ENCODE assay signal across 9 mouse cellular contexts in genomic region chr8:15729075-15729474, GRCm38 (mm10).
DNase-seq lines count a peak whose midpoint lies in the region; ATAC-seq lines count a peak whose summit lies in the region.
"Had no signal": no experiment of that assay in that cellular context is flagged by ENCODE, and none has a peak within 500 bp of the region (broad histone marks: within the 10 kb centered on the region; RNA-seq: fewer than 3 reads in every experiment).

No protein-coding gene starts in this region.

- ATAC-seq in hindbrain, embryonic 13.5 days (ENCODE audit: low FRiP score) = no peak
- ATAC-seq in forebrain, embryonic 15.5 days (replicated peaks) = 0 out of 2 replicates have a peak, but pooled peaks have one; percentile 51
- ATAC-seq in kidney, embryonic 15.5 days (replicated peaks; ENCODE audit: low FRiP score) = peak; percentile 60; the same call in 1 of the 2 replicates

- H3K27ac ChIP-seq in hindbrain, embryonic 10.5 days = no peak overlapping the region
- no peak overlapping the region for H3K27ac ChIP-seq in hindbrain, embryonic 13.5 days
- H3K27ac ChIP-seq in forebrain, embryonic 15.5 days (replicated peaks) = no peak overlapping the region
- H3K27ac ChIP-seq in kidney, embryonic 15.5 days = no peak overlapping the region
- H3K27ac ChIP-seq in limb, embryonic 10.5 days = no peak overlapping the region

- H3K4me2 ChIP-seq in hindbrain, embryonic 13.5 days = no peak overlapping the region
- H3K4me2 ChIP-seq in forebrain, embryonic 15.5 days (replicated peaks) = no peak overlapping the region
- H3K4me2 ChIP-seq in kidney, embryonic 15.5 days = no peak overlapping the region

- DNase-seq in hindbrain, embryonic 10.5 days (ENCODE audit: low spot score) = peak; percentile 41
- DNase-seq in brain, embryonic 18.5 days (ENCODE audit: low read depth, low spot score) = peak; percentile 4
- peak; percentile 53 for DNase-seq in limb, embryonic 10.5 days (ENCODE audit: low spot score)
- DNase-seq in retina, postnatal 7 days (ENCODE audit: low read depth, low spot score) = peak; percentile 19
- DNase-seq in thymus, postnatal 25 days = no peak

- H3K9me3 ChIP-seq in hindbrain, embryonic 10.5 days = no peaks in the 10 kb centered on the region
- no peaks in the 10 kb centered on the region for H3K9me3 ChIP-seq in hindbrain, embryonic 13.5 days
- H3K9me3 ChIP-seq in forebrain, embryonic 15.5 days = no peaks in the 10 kb centered on the region
- H3K9me3 ChIP-seq in kidney, embryonic 15.5 days (replicated peaks) = no peaks in the 10 kb centered on the region
- no peaks in the 10 kb centered on the region for H3K9me3 ChIP-seq in limb, embryonic 10.5 days (replicated peaks)

- no peaks in the 10 kb centered on the region for H3K36me3 ChIP-seq in hindbrain, embryonic 10.5 days
- no peaks in the 10 kb centered on the region for H3K36me3 ChIP-seq in hindbrain, embryonic 13.5 days
- H3K36me3 ChIP-seq in forebrain, embryonic 15.5 days = no peaks in the 10 kb centered on the region
- H3K36me3 ChIP-seq in kidney, embryonic 15.5 days = no peaks in the 10 kb centered on the region
- H3K36me3 ChIP-seq in limb, embryonic 10.5 days = no peaks in the 10 kb centered on the region

- no peak overlapping the region for H3K9ac ChIP-seq in hindbrain, embryonic 13.5 days
- H3K9ac ChIP-seq in forebrain, embryonic 15.5 days (replicated peaks) = no peak overlapping the region
- no peak overlapping the region for H3K9ac ChIP-seq in kidney, embryonic 15.5 days

- H3K4me1 ChIP-seq in hindbrain, embryonic 10.5 days (replicated peaks) = no peaks in the 10 kb centered on the region
- H3K4me1 ChIP-seq in hindbrain, embryonic 13.5 days (replicated peaks) = no peaks in the 10 kb centered on the region
- H3K4me1 ChIP-seq in forebrain, embryonic 15.5 days = no peaks in the 10 kb centered on the region
- no peaks in the 10 kb centered on the region for H3K4me1 ChIP-seq in kidney, embryonic 15.5 days
- H3K4me1 ChIP-seq in limb, embryonic 10.5 days = no peaks in the 10 kb centered on the region

- WGBS in hindbrain, embryonic 10.5 days = 2% methylated on average over 1 of the region's 1 CpGs
- 5% methylated on average over 1 of the region's 1 CpGs for WGBS in hindbrain, embryonic 13.5 days
- 4% methylated on average over 1 of the region's 1 CpGs for WGBS in forebrain, embryonic 15.5 days
- WGBS in kidney, embryonic 15.5 days = 3% methylated on average over 1 of the region's 1 CpGs
- WGBS in limb, embryonic 10.5 days = 3% methylated on average over 1 of the region's 1 CpGs

- H3K27me3 ChIP-seq in hindbrain, embryonic 10.5 days (ENCODE audit: insufficient read depth, poor library complexity, severe bottlenecking) = no peaks in the 10 kb centered on the region
- no peaks in the 10 kb centered on the region for H3K27me3 ChIP-seq in hindbrain, embryonic 13.5 days
- no peaks in the 10 kb centered on the region for H3K27me3 ChIP-seq in forebrain, embryonic 15.5 days
- no peaks in the 10 kb centered on the region for H3K27me3 ChIP-seq in kidney, embryonic 15.5 days
- no peaks in the 10 kb centered on the region for H3K27me3 ChIP-seq in limb, embryonic 10.5 days (ENCODE audit: low read depth, poor library complexity, severe bottlenecking)
- H3K27me3 ChIP-seq: CH12.LX had no signal

- no peak overlapping the region for H3K4me3 ChIP-seq in hindbrain, embryonic 10.5 days
- no peak overlapping the region for H3K4me3 ChIP-seq in hindbrain, embryonic 13.5 days
- H3K4me3 ChIP-seq in forebrain, embryonic 15.5 days = no peak overlapping the region
- no peak overlapping the region for H3K4me3 ChIP-seq in kidney, embryonic 15.5 days (replicated peaks)
- H3K4me3 ChIP-seq in limb, embryonic 10.5 days = no peak overlapping the region
